Mouse (Mus musculus): ENCODE data around the gene Lrrfip2. TPM values are rescaled to one million over a fixed set of nuclear protein-coding genes. Genes with fewer than 3 reads are reported as not detected.

Gene Lrrfip2
- polyA plus RNA-seq, 1 experiment from 2014 or later: 50.8 TPM

GRCm38 (mm10) chr9:111146216-111146798, 28.9 kb downstream of the Lrrfip2 start:
- no peak overlapping the region for H3K4me2 ChIP-seq (ENCODE audit: low read depth)
- ATAC-seq (ENCODE audit: insufficient read depth, low FRiP score, low TSS enrichment) (no peak), DNase-seq (ENCODE audit: low spot score) (no peak)
- H3K4me3 ChIP-seq (ENCODE audit: low read depth, low read length): no peak overlapping the region
- H3K9me3 ChIP-seq (ENCODE audit: control insufficient read depth, low read length): no peaks in the 10 kb centered on the region
- no peak overlapping the region for H3K9ac ChIP-seq (ENCODE audit: low read length)
- no peaks in the 10 kb centered on the region; the same call in 1 of the 2 replicates for H3K36me3 ChIP-seq (ENCODE audit: control insufficient read depth, insufficient read depth, low read length)
- 96% methylated on average over 7 of the region's 7 CpGs for WGBS
- H3K27me3 ChIP-seq (ENCODE audit: control insufficient read depth, insufficient read depth, low read length): no peaks in the 10 kb centered on the region
- no peak overlapping the region for H3K27ac ChIP-seq (ENCODE audit: low read depth, low read length)
- no peaks in the 10 kb centered on the region for H3K4me1 ChIP-seq (ENCODE audit: control insufficient read depth, insufficient read depth, low read length)

GRCm38 (mm10) chr9:111148006-111148405, 30.6 kb downstream of the Lrrfip2 start:
- DNase-seq (ENCODE audit: low spot score): no peak
- no peak overlapping the region for H3K27ac ChIP-seq (ENCODE audit: low read depth, low read length)
- no peaks in the 10 kb centered on the region for H3K27me3 ChIP-seq (ENCODE audit: control insufficient read depth, insufficient read depth, low read length)
- H3K9ac ChIP-seq (ENCODE audit: low read length): no peak overlapping the region
- H3K4me1 ChIP-seq (ENCODE audit: control insufficient read depth, insufficient read depth, low read length): no peaks in the 10 kb centered on the region
- H3K36me3 ChIP-seq (ENCODE audit: control insufficient read depth, insufficient read depth, low read length): no peaks in the 10 kb centered on the region
- no peak overlapping the region for H3K4me2 ChIP-seq (ENCODE audit: low read depth)
- no peak overlapping the region for H3K4me3 ChIP-seq (ENCODE audit: low read depth, low read length)
- ATAC-seq (ENCODE audit: insufficient read depth, low FRiP score, low TSS enrichment): no peak
- H3K9me3 ChIP-seq (ENCODE audit: control insufficient read depth, low read length): no peaks in the 10 kb centered on the region
- 84% methylated on average over 2 of the region's 2 CpGs for WGBS

- Histone ChIP-seq H3K9me3 (ENCODE audit: control insufficient read depth, low read length) (no peaks in the 10 kb centered on the region), H3K4me2 (ENCODE audit: low read depth) (no peak overlapping the region), H3K36me3 (ENCODE audit: control insufficient read depth, insufficient read depth, low read length) (no peaks in the 10 kb centered on the region), H3K27ac (ENCODE audit: low read depth, low read length) (no peak overlapping the region), H3K4me3 (ENCODE audit: low read depth, low read length) (no peak overlapping the region), H3K9ac (ENCODE audit: low read length) (no peak overlapping the region), H3K27me3 (ENCODE audit: control insufficient read depth, insufficient read depth, low read length) (no peaks in the 10 kb centered on the region), H3K4me1 (ENCODE audit: control insufficient read depth, insufficient read depth, low read length) (no peaks in the 10 kb centered on the region)
- DNase-seq (ENCODE audit: low spot score): no peak
- ATAC-seq (ENCODE audit: insufficient read depth, low FRiP score, low TSS enrichment): no peak
- WGBS: 69% methylated on average over 2 of the region's 2 CpGs
These were observed 31.0 kb downstream of the Lrrfip2 start for GRCm38 (mm10) chr9:111148414-111148813.

- H3K36me3 ChIP-seq (ENCODE audit: control insufficient read depth, insufficient read depth, low read length): no peaks in the 10 kb centered on the region
- H3K9ac ChIP-seq (ENCODE audit: low read length): no peak overlapping the region
- no peaks in the 10 kb centered on the region for H3K27me3 ChIP-seq (ENCODE audit: control insufficient read depth, insufficient read depth, low read length)
- H3K4me1 ChIP-seq (ENCODE audit: control insufficient read depth, insufficient read depth, low read length): no peaks in the 10 kb centered on the region
- H3K4me3 ChIP-seq (ENCODE audit: low read depth, low read length): no peak overlapping the region
- H3K9me3 ChIP-seq (ENCODE audit: control insufficient read depth, low read length): no peaks in the 10 kb centered on the region
- ATAC-seq (ENCODE audit: insufficient read depth, low FRiP score, low TSS enrichment): no peak
- DNase-seq (ENCODE audit: low spot score): no peak
- no peak overlapping the region for H3K4me2 ChIP-seq (ENCODE audit: low read depth)
- H3K27ac ChIP-seq (ENCODE audit: low read depth, low read length): no peak overlapping the region
- WGBS: 67% methylated on average over 5 of the region's 5 CpGs
These were observed 32.0 kb downstream of the Lrrfip2 start for GRCm38 (mm10) chr9:111149188-111149945.

- H3K9ac ChIP-seq (ENCODE audit: low read length): no peak overlapping the region
- H3K4me1 ChIP-seq (ENCODE audit: control insufficient read depth, insufficient read depth, low read length): no peaks in the 10 kb centered on the region
- H3K4me3 ChIP-seq (ENCODE audit: low read depth, low read length): no peak overlapping the region
- no peak for DNase-seq (ENCODE audit: low spot score)
- ATAC-seq (ENCODE audit: insufficient read depth, low FRiP score, low TSS enrichment): no peak
- no peak overlapping the region for H3K4me2 ChIP-seq (ENCODE audit: low read depth)
- WGBS: 90% methylated on average over 2 of the region's 2 CpGs
- no peak overlapping the region for H3K27ac ChIP-seq (ENCODE audit: low read depth, low read length)
- H3K27me3 ChIP-seq (ENCODE audit: control insufficient read depth, insufficient read depth, low read length): no peaks in the 10 kb centered on the region
- H3K36me3 ChIP-seq (ENCODE audit: control insufficient read depth, insufficient read depth, low read length): no peaks in the 10 kb centered on the region
- no peaks in the 10 kb centered on the region for H3K9me3 ChIP-seq (ENCODE audit: control insufficient read depth, low read length)
These were observed 35.0 kb downstream of the Lrrfip2 start for GRCm38 (mm10) chr9:111152314-111152897.

GRCm38 (mm10) chr9:111153026-111153425, 35.6 kb downstream of the Lrrfip2 start:
- H3K4me1 ChIP-seq (ENCODE audit: control insufficient read depth, insufficient read depth, low read length): no peaks in the 10 kb centered on the region
- no peaks in the 10 kb centered on the region for H3K9me3 ChIP-seq (ENCODE audit: control insufficient read depth, low read length)
- 96% methylated on average over 3 of the region's 3 CpGs for WGBS
- no peak overlapping the region for H3K27ac ChIP-seq (ENCODE audit: low read depth, low read length)
- H3K36me3 ChIP-seq (ENCODE audit: control insufficient read depth, insufficient read depth, low read length): no peaks in the 10 kb centered on the region
- ATAC-seq (ENCODE audit: insufficient read depth, low FRiP score, low TSS enrichment) (no peak), DNase-seq (ENCODE audit: low spot score) (no peak)
- no peak overlapping the region for H3K4me2 ChIP-seq (ENCODE audit: low read depth)
- no peaks in the 10 kb centered on the region for H3K27me3 ChIP-seq (ENCODE audit: control insufficient read depth, insufficient read depth, low read length)
- H3K9ac ChIP-seq (ENCODE audit: low read length): no peak overlapping the region
- no peak overlapping the region for H3K4me3 ChIP-seq (ENCODE audit: low read depth, low read length)

GRCm38 (mm10) chr9:111155764-111156458, 38.5 kb downstream of the Lrrfip2 start:
- H3K27me3 ChIP-seq (ENCODE audit: control insufficient read depth, insufficient read depth, low read length): no peaks in the 10 kb centered on the region
- H3K9me3 ChIP-seq (ENCODE audit: control insufficient read depth, low read length): no peaks in the 10 kb centered on the region
- ATAC-seq (ENCODE audit: insufficient read depth, low FRiP score, low TSS enrichment) (no peak), DNase-seq (ENCODE audit: low spot score) (no peak)
- no peaks in the 10 kb centered on the region for H3K36me3 ChIP-seq (ENCODE audit: control insufficient read depth, insufficient read depth, low read length)
- no peak overlapping the region for H3K9ac ChIP-seq (ENCODE audit: low read length)
- H3K4me2 ChIP-seq (ENCODE audit: low read depth): no peak overlapping the region
- H3K4me1 ChIP-seq (ENCODE audit: control insufficient read depth, insufficient read depth, low read length): no peaks in the 10 kb centered on the region
- H3K27ac ChIP-seq (ENCODE audit: low read depth, low read length): no peak overlapping the region
- WGBS: 87% methylated on average over 11 of the region's 11 CpGs
- H3K4me3 ChIP-seq (ENCODE audit: low read depth, low read length): no peak overlapping the region

- no peak for ATAC-seq (ENCODE audit: insufficient read depth, low FRiP score, low TSS enrichment)
- 80% methylated on average over 1 of the region's 1 CpGs for WGBS
These were observed 42.2 kb downstream of the Lrrfip2 start for GRCm38 (mm10) chr9:111159562-111159961.

More at GRCm38 (mm10) chr9:111159562-111159961, 42.2 kb downstream of the Lrrfip2 start:
- Histone ChIP-seq H3K9me3 (ENCODE audit: control insufficient read depth, low read length) (no peaks in the 10 kb centered on the region), H3K27ac (ENCODE audit: low read depth, low read length) (no peak overlapping the region), H3K4me2 (ENCODE audit: low read depth) (no peak overlapping the region), H3K36me3 (ENCODE audit: control insufficient read depth, insufficient read depth, low read length) (no peaks in the 10 kb centered on the region), H3K9ac (ENCODE audit: low read length) (no peak overlapping the region), H3K4me3 (ENCODE audit: low read depth, low read length) (no peak overlapping the region), H3K4me1 (ENCODE audit: control insufficient read depth, insufficient read depth, low read length) (no peaks in the 10 kb centered on the region), H3K27me3 (ENCODE audit: control insufficient read depth, insufficient read depth, low read length) (no peaks in the 10 kb centered on the region)
- no peak for DNase-seq (ENCODE audit: low spot score)
